Mouse (Mus musculus) hindbrain, embryonic 12.5 days (tissue): Measurements from ENCODE around the gene Kcnn4. TPM values are rescaled to one million over a fixed set of nuclear protein-coding genes. Genes with fewer than 3 reads are reported as not detected.

Experiments
- ATAC-seq: fragments of 200-750 bp; cut with Nextera tagmentation; 2 replicates; pipeline ENCODE4 v1.8.0; 2017; ENCODE audit warnings: moderate TSS enrichment; ENCODE audit not compliant: low FRiP score
- H3K27ac ChIP-seq: fragments of 300-500 bp; sonication (generic); 2 replicates; pipeline ENCODE4 v1.5.1; 2016; ENCODE audit warnings: mild to moderate bottlenecking
- H3K27me3 ChIP-seq: fragments of 300-500 bp; sonication (generic); 2 replicates; pipeline ENCODE4 v1.6.1; 2016; ENCODE audit warnings: mild to moderate bottlenecking
- H3K36me3 ChIP-seq: fragments of 300-500 bp; sonication (generic); 2 replicates; pipeline ENCODE4 v1.6.1; 2016; ENCODE audit warnings: mild to moderate bottlenecking
- H3K4me1 ChIP-seq: fragments of 300-500 bp; sonication (generic); 2 replicates; pipeline ENCODE4 v1.6.1; 2016
- H3K4me2 ChIP-seq: fragments of 300-500 bp; sonication (generic); replicated peaks from 2 replicates; pipeline ENCODE4 v1.6.1; 2016; ENCODE audit warnings: mild to moderate bottlenecking
- H3K4me3 ChIP-seq: fragments of 300-500 bp; sonication (generic); 2 replicates; pipeline ENCODE4 v1.5.1; 2016; ENCODE audit warnings: mild to moderate bottlenecking
- H3K9ac ChIP-seq: fragments of 300-500 bp; sonication (generic); 2 replicates; pipeline ENCODE4 v1.6.1; 2016; ENCODE audit warnings: mild to moderate bottlenecking, moderate library complexity
- H3K9me3 ChIP-seq: fragments of 300-500 bp; sonication (generic); replicated peaks from 2 replicates; pipeline ENCODE4 v1.6.1; 2016; ENCODE audit warnings: mild to moderate bottlenecking
- WGBS: fragments of 180-500 bp; shearing (Covaris S2); methylation state at CpG from one replicate; pipeline ENCODE4 v1.1.7; 2016; 5-methylcytosine and 5-hydroxymethylcytosine counted together
- polyA plus RNA-seq: library from polyadenylated mRNA; unstranded; fragments of >200 nt; fragmentation: Nextera tagmentation; extraction: Ambion mirVana; gene quantifications from 2 replicates; pipeline ENCODE4 v1.2.1, GENCODE M21; 2016

Kcnn4 gene
- polyA plus RNA-seq, 1 experiment from 2014 or later: 2.1 TPM

- Histone ChIP-seq H3K27me3 (0 out of 2 replicates have a peak, but pooled peaks cover 2% of the 10 kb centered on the region), H3K4me2 (no peak overlapping the region), H3K36me3 (no peaks in the 10 kb centered on the region), H3K27ac (no peak overlapping the region), H3K4me3 (no peak overlapping the region), H3K4me1 (peaks cover 11% of the 10 kb centered on the region), H3K9ac (no peak overlapping the region), H3K9me3 (no peaks in the 10 kb centered on the region)
- 93% methylated on average over 7 of the region's 7 CpGs for WGBS
- no peak for ATAC-seq
These were observed 1.1 kb upstream of the Kcnn4 start for GRCm38 (mm10) chr7:24368946-24369345.

- H3K27ac ChIP-seq: no peak overlapping the region
- no peaks in the 10 kb centered on the region for H3K9me3 ChIP-seq
- no peak for ATAC-seq
- H3K27me3 ChIP-seq: 0 out of 2 replicates have a peak, but pooled peaks cover 2% of the 10 kb centered on the region
- H3K4me3 ChIP-seq: no peak overlapping the region
- no peak overlapping the region for H3K4me2 ChIP-seq
- WGBS: 78% methylated on average over 7 of the region's 7 CpGs
- H3K9ac ChIP-seq: no peak overlapping the region
- H3K4me1 ChIP-seq: peaks cover 11% of the 10 kb centered on the region
- H3K36me3 ChIP-seq: no peaks in the 10 kb centered on the region
These were observed 1.1 kb downstream of the Kcnn4 start for GRCm38 (mm10) chr7:24371012-24371808.

GRCm38 (mm10) chr7:24371809-24372145 lies 1.7 kb downstream of the Kcnn4 start:
- Histone ChIP-seq H3K4me2 (no peak overlapping the region), H3K36me3 (no peaks in the 10 kb centered on the region), H3K27me3 (peaks cover 2% of the 10 kb centered on the region; the same call in 1 of the 2 replicates), H3K9me3 (no peaks in the 10 kb centered on the region), H3K4me1 (peaks cover 11% of the 10 kb centered on the region), H3K4me3 (no peak overlapping the region), H3K9ac (no peak overlapping the region), H3K27ac (no peak overlapping the region)
- 60% methylated on average over 3 of the region's 3 CpGs for WGBS
- no peak for ATAC-seq

- no peaks in the 10 kb centered on the region for H3K9me3 ChIP-seq
- H3K4me3 ChIP-seq: no peak overlapping the region
- 86% methylated on average over 9 of the region's 11 CpGs for WGBS
- no peak overlapping the region for H3K4me2 ChIP-seq
- peaks cover 6% of the 10 kb centered on the region for H3K27me3 ChIP-seq
- peaks cover 15% of the 10 kb centered on the region for H3K4me1 ChIP-seq
- no peak overlapping the region for H3K9ac ChIP-seq
- H3K36me3 ChIP-seq: no peaks in the 10 kb centered on the region
- ATAC-seq: no peak
- no peak overlapping the region for H3K27ac ChIP-seq
These were observed 2.2 kb downstream of the Kcnn4 start for GRCm38 (mm10) chr7:24372300-24372699.

GRCm38 (mm10) chr7:24372786-24373185 lies 2.7 kb downstream of the Kcnn4 start:
- Histone ChIP-seq H3K4me2 (no peak overlapping the region), H3K27me3 (peaks cover 9% of the 10 kb centered on the region), H3K27ac (peak overlapping the region; percentile 57), H3K9ac (no peak overlapping the region), H3K36me3 (no peaks in the 10 kb centered on the region), H3K9me3 (no peaks in the 10 kb centered on the region), H3K4me1 (peaks cover 18% of the 10 kb centered on the region), H3K4me3 (no peak overlapping the region)
- ATAC-seq: no peak
- 61% methylated on average over 4 of the region's 4 CpGs for WGBS

GRCm38 (mm10) chr7:24373538-24374379 lies 3.7 kb downstream of the Kcnn4 start:
- peaks cover 13% of the 10 kb centered on the region for H3K27me3 ChIP-seq
- no peaks in the 10 kb centered on the region for H3K36me3 ChIP-seq
- 0 out of 2 replicates have a peak overlapping the region, but pooled peaks have one; percentile 1 for H3K4me2 ChIP-seq
- ATAC-seq: peak; percentile 76
- no peak overlapping the region for H3K4me3 ChIP-seq
- H3K27ac ChIP-seq: peak overlapping the region; percentile 57
- 39% methylated on average over 18 of the region's 20 CpGs for WGBS
- H3K9me3 ChIP-seq: no peaks in the 10 kb centered on the region
- no peak overlapping the region for H3K9ac ChIP-seq
- peaks cover 18% of the 10 kb centered on the region for H3K4me1 ChIP-seq

GRCm38 (mm10) chr7:24376456-24376855 lies 6.4 kb downstream of the Kcnn4 start:
- Histone ChIP-seq H3K27me3 (peaks cover 11% of the 10 kb centered on the region), H3K4me1 (peaks cover 19% of the 10 kb centered on the region), H3K4me2 (no peak overlapping the region), H3K4me3 (no peak overlapping the region), H3K9ac (no peak overlapping the region), H3K9me3 (no peaks in the 10 kb centered on the region), H3K36me3 (no peaks in the 10 kb centered on the region), H3K27ac (no peak overlapping the region)
- WGBS: 88% methylated on average over 8 of the region's 8 CpGs
- ATAC-seq: no peak

GRCm38 (mm10) chr7:24377091-24377865 lies 7.2 kb downstream of the Kcnn4 start:
- H3K36me3 ChIP-seq: no peaks in the 10 kb centered on the region
- H3K27ac ChIP-seq: peak overlapping the region; percentile 30; the same call in 1 of the 2 replicates
- H3K4me3 ChIP-seq: peak overlapping the region; percentile 28
- no peak overlapping the region for H3K9ac ChIP-seq
- no peaks in the 10 kb centered on the region for H3K9me3 ChIP-seq
- peaks cover 19% of the 10 kb centered on the region for H3K4me1 ChIP-seq
- WGBS: 7% methylated on average over 49 of the region's 49 CpGs
- peak; percentile 51 for ATAC-seq
- peak overlapping the region; percentile 54 for H3K4me2 ChIP-seq
- H3K27me3 ChIP-seq: peaks cover 11% of the 10 kb centered on the region

GRCm38 (mm10) chr7:24378049-24378701 lies 8.1 kb downstream of the Kcnn4 start:
- Histone ChIP-seq H3K9ac (no peak overlapping the region), H3K36me3 (no peaks in the 10 kb centered on the region), H3K27ac (no peak overlapping the region), H3K4me1 (peaks cover 16% of the 10 kb centered on the region), H3K9me3 (no peaks in the 10 kb centered on the region), H3K27me3 (peaks cover 11% of the 10 kb centered on the region), H3K4me2 (no peak overlapping the region), H3K4me3 (no peak overlapping the region)
- ATAC-seq: no peak
- 70% methylated on average over 10 of the region's 10 CpGs for WGBS

- H3K27me3 ChIP-seq: peaks cover 11% of the 10 kb centered on the region
- ATAC-seq: no peak
- H3K4me1 ChIP-seq: peaks cover 12% of the 10 kb centered on the region
- no peak overlapping the region for H3K9ac ChIP-seq
- whole genome bisulfite sequencing: 58% methylated on average over 7 of the region's 7 CpGs
- H3K9me3 ChIP-seq: no peaks in the 10 kb centered on the region
- no peaks in the 10 kb centered on the region for H3K36me3 ChIP-seq
- H3K27ac ChIP-seq: no peak overlapping the region
- no peak overlapping the region for H3K4me3 ChIP-seq
- no peak overlapping the region for H3K4me2 ChIP-seq
These were observed 9.9 kb downstream of the Kcnn4 start for GRCm38 (mm10) chr7:24379934-24380333.

- Histone ChIP-seq H3K4me1 (peaks cover 12% of the 10 kb centered on the region), H3K4me2 (no peak overlapping the region), H3K9me3 (no peaks in the 10 kb centered on the region), H3K36me3 (no peaks in the 10 kb centered on the region), H3K27me3 (peaks cover 11% of the 10 kb centered on the region), H3K27ac (no peak overlapping the region), H3K4me3 (no peak overlapping the region), H3K9ac (no peak overlapping the region)
- ATAC-seq: no peak
- WGBS: 77% methylated on average over 2 of the region's 2 CpGs
These were observed 10.3 kb downstream of the Kcnn4 start for GRCm38 (mm10) chr7:24380370-24380769.
